Mouse (Mus musculus) cerebellum, postnatal 14 days (tissue): ENCODE results near the gene BC025920.

Experiments used
- DNase-seq, 2 experiments: peaks; one replicate each; pipeline ENCODE4 v3.0.0; 2021; ENCODE audit warnings: mixed read lengths in 2 of 2

BC025920 gene

DNA sequence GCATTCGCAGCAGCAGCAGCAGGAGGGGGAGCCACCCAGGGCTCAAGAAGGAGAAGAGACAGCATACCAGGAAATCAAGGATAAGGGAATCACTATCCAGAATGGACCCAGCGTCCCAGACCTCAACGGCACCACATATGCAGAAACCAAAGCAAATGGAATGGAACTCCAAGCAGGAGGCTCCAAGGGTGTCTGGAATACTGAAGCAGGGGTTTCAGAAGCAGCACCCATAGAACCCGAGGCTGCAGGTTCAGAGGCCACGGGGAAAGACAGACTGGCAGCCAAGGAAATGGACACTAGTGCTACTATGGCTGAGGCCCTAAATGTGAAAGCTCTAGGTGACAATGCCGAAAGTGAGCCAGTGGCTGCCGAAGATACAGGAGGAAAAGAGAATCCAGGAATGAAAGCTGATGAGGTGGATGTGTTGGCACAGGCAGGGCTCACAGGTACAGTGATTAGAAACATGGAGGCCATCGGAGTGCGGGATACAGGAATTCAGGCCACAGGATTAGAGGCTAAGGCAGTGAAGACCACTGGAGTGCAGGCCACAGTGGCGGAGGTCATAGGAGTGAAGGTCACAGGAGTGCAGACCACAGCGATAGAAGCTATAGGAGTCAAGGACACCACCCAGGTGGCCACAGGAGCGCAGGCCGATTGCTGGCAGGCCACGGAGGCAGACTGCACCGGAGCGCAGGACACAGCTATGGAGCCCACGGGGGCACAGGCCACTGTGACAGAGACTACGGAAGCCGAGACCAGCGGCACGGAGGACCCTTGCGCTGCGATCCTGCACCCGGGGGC, 36.8 kb downstream of the BC025920 start:
- no peak for DNase-seq

DNA sequence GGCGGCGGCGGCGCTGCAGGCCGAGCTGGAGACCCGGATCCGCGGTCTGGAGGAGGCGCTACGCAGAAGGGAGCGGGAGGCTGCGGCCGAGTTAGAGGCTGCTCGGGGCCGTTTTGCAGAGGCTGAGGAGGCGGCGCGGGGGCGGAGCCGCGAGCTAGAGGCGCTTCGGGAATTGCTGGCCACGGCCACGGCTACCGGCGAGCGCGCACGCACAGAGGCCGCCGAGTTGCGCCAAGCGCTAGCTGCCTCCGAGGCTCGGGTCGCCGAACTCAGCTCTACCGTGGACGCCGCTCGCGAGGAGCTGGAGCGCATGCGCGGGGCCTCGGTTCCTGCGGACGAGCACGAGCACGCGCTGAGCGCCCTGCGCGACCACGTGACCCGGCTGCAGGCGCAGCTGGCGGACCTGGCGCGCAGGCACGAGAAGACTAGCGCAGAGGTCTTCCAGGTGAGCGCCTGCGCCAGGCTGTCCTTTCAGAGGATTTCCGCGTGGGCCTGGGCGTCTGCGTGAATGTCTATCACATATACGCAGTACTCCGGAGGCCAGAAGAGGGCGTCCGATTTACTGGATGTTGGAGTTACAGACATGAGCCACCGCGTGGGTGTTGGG, 37.5 kb downstream of the BC025920 start:
- peak; percentile 98 for DNase-seq

DNA sequence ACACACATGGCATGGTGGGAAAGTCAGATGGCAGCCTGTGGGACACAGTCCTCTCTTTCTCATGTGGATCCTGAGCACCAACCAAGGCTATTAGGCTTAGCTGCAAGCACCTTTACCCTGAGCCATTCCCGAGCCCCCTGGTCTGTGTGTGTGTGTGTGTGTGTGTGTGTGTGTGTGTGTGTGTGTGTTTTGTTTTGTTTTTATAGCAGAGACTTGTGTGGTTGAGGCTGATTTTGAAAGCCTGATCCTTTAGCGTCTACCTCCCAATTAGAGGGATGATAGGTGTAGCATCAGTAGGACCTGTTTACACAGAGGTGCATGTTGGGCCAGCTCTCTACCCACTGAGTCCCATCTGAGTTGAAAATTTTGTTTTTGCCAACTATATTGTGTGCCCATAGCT, 38.1 kb downstream of the BC025920 start:
- no peak for DNase-seq

DNA sequence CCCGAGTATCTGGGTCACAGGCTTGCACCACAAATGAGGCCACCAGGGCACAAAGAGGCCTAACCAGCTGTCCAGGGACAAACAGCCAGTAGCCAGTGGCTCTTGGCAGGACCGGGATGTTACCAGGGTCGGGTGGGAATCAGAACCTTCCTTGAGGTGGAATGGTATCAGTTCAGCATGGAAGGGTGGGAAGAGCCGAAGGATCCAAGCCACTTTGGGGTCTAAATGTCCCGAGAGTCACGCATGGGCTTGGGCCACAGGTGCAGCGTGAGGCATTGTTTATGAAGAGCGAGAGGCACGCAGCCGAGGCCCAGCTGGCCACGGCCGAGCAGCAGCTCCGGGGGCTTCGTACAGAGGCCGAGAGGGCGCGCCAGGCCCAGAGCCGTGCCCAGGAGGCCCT, 38.6 kb downstream of the BC025920 start:
- peak in 1 of 2 experiments; percentile 23 for DNase-seq

DNA sequence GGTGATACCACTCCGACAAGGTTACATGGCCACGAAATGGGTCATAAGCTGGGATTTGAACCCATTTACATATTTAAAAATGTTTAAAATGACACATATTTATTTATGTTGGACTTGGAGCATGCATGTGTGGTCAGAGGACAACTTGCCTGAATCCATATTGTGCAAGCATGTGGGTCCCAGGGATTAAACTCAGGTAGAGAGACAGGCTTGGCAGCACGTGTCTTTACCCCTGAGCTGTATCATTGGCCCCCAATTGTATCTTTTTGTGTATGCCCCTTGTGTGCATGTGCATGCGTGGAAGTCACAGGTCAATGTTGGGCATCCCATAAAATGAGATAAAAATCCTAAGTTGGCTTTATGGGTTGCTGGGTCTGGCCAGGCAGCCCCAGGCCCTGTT, 39.3 kb downstream of the BC025920 start:
- no peak for DNase-seq

DNA sequence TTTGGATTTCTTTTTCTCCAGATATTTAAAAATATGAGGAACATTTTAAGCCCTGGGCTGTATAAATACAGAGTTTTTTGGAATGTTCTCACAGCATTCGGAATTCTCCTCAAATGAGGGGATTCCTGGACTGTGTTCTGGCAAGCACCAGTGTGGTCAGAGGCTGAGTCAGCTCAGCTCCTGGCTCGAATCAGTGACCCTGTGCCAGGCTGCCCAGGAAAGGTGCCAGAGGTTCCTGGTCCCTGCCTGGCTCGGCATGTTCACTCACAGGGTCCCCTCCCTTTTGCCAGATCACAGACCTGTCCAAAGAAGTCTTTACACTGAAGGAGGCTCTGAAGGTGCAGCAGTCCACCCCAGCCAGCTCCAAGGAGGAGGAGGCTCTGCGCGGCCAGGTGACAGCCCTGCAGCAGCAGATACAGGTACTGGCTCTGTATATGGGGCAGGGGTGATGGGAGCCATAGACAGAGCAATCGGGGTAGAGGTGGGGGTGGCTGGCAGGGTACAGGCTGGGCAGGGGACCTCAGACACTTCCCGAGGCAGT, 40.0 kb downstream of the BC025920 start:
- peak in 1 of 2 experiments; percentile 53 for DNase-seq

DNA sequence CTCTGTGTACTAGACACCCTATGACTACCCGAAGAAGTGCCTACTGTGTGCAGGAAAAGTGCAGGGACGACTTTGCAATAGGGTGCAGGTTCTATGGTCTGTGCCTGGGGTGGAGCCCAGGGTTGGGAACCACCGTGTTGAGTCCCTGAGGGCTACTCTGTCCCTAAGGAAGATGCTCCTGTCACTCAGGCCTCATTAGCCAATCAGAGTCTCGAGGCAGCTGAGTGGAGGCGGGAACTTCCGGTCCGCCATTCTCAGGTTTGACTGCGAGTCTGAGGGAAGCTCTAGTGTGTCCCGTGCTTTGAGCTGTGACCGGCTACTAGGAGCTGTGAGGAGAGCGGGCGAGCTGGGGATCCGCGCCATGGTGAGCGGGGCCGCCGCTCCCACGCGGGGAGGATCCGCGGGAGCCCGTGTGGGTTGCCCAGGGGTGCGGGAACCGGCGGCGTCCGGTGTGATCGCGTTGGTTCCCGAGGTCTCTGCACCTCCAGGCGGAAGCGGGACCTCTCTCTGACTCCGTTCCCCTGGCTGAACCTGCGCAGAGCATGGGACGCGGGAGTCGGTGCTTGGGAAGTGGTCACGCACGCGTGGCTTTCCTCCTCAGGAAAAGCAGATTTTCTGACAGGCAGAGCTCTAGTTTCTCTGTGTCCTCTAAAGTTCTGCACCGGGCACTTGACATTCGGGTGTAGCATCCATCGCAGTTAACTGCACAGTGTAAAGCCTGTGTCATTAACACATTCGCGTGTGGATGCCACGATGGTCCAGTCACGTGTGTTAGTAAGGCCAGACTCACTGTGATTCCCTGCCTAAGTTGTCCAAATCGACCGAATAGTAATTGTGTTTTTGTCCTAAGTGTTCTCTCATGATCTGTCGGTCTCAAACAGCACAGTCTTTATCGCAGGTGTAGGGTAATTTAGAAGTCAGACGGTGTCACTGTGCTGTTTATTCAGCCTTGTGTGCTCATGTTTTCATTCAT, 43.0 kb downstream of the BC025920 start, which contains the start of gene Gm10778:
Gm10778 (plus strand) TSS at position 257 of the 973 bp plus-strand sequence.
- peak; percentile 92 to 93 for DNase-seq

DNA sequence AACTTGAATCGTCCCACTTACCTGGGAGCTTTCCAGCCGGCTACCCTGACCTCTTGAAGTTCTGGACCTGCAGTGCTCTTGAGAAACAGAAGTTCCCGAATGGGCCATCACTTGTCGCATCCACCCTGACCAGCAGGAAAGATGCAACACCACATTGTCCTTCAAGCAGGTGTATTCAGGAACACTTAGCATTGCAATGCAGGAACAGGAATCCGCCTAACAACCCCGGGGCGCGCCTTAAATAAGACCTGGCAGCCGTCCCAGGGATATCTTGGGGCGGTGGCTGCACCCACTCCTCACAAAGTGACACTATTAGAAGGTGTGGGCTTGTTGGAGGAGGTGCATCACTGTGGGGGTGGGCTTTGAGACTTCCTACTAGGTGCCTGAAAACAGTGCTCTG, 49.1 kb downstream of the BC025920 start:
- DNase-seq, result no peak

DNA sequence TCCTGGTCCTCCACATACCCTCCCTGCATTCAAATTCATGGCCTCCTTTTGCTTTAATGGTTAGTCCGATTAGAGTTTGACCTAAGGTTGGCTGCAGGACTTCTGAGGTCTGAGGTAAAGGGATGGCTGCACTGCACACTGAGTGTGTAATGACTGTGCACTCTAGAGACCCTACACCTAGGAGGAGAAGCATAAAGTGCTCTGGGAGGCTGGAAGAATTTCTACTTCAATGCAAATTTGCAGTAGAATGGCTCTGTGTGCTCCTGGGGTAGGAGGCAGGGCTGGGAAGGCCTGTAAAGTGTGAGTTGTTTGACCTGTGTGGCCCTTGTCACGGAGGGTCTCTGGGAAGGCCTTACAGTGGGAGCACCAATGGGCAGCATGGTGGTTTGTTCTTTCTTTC, 50.1 kb downstream of the BC025920 start:
- no peak for DNase-seq
